Mouse (Mus musculus): ENCODE measurements around the gene Olfr78. TPM values are rescaled to one million over a fixed set of nuclear protein-coding genes. Genes with fewer than 3 reads are reported as not detected.

Gene Olfr78
- total RNA-seq (2021): under 1 TPM; 0.28 to 0.36 TPM

GRCm38 (mm10) chr7:102759266-102759665 is at the start of gene Olfr78, which contains the start of gene Olfr560:
Gene Olfr78, minus strand, starts transcription at chr7:102759471.
Gene Olfr560, minus strand, starts transcription at chr7:102759366.
- intact Hi-C loops (cut with DNase I): no loop called here
- no peak for DNase-seq

DNA sequence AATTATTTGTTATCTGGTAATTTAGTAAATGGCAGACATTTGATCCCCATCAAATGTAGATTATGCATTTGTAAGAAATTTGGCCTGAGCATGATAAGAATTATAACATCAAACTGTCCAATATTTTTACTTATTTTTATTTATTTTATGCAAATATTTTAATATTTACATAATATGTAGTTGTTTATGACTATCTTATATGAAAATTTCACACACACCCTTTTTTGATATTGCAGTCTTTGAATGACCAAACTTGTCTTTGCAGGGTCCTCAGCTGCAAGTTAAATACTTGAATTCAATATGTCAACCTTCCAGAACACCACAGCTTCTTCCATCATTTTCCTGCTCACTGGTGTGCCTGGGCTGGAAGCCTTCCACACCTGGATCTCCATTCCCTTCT is 43.9 kb upstream of the Olfr78 start, which contains the start of gene Olfr564:
Gene Olfr564 (plus strand): TSS at position 301 of the 400 bp plus-strand sequence.
- DNase-seq: no peak
- intact Hi-C loops (cut with DNase I): no loop called here

GRCm38 (mm10) chr7:102770921-102771320 is 11.7 kb upstream of the Olfr78 start, which contains the start of gene Olfr561:
Gene Olfr561, plus strand, starts transcription at chr7:102771221.
- no peak for DNase-seq
- intact Hi-C loops (cut with DNase I): no loop called here

DNA sequence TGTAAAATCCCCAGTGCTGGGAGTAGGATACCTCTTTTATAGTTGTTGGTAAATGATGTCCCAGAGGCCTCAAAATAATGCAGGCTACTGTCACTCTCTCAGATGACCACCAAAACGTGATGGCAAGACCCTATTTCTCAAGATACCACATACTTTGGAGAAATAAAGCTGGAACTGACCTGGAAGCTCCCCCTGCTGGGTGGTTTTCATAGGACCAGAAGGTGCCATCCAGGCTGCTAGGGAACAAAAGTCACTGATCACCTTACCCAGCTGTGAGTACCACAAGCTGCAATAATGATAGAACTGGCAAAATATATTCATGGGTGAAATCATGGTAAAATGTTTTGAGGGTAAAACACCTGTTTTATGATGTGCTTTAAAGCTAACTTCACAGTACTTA is 7.2 kb downstream of the Olfr78 start:
- DNase-seq: no peak
- intact Hi-C loops (cut with DNase I): no loop called here

DNA sequence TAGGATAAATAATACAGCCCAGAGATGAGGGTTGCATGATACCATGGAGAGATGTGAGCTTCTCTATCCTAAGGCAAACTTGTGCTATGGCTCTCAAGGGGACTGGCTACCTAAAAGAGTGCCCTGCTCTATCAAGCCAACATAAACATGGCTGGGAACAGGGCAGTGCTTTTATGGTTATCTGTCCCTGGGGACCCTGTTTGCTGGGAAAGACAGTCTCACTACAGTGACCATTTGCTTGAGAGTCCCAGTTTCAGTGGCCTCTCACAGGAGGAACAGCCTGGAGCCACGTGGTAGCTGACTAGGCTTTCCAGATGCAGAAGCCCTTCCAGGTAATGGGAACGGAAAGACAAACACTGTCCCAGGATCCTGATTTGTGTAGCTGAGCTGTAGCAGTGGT is 21.6 kb downstream of the Olfr78 start:
- intact Hi-C loops (cut with DNase I): no loop called here
- no peak for DNase-seq

- intact Hi-C loops (cut with DNase I): no loop called here
- no peak for DNase-seq
Observed at GRCm38 (mm10) chr7:102733793-102734192, 25.5 kb downstream of the Olfr78 start.

DNA sequence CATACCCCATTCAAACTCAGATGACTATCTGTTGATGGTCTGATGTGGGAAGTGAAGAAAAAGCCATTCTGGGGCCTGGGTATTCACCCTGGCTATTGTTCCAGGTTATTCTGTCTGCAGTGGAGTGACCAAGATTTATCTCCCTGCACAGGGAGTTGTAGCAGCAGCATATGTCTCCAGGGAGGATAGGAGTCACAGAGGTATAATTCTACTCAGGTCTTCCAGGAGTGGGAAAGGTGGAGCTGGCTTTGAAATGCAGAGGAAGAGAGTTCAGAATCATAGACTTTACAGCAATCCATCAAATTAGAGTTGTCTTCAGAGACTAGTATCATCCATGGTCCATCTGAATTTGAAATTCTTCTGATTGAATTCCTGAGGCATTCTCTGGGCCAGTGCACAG is 31.9 kb downstream of the Olfr78 start, which contains the start of gene Olfr559:
Gene Olfr559 (minus strand): TSS at position 101 of the 400 bp plus-strand sequence.
- no peak for DNase-seq
- intact Hi-C loops (cut with DNase I): no loop called here

DNA sequence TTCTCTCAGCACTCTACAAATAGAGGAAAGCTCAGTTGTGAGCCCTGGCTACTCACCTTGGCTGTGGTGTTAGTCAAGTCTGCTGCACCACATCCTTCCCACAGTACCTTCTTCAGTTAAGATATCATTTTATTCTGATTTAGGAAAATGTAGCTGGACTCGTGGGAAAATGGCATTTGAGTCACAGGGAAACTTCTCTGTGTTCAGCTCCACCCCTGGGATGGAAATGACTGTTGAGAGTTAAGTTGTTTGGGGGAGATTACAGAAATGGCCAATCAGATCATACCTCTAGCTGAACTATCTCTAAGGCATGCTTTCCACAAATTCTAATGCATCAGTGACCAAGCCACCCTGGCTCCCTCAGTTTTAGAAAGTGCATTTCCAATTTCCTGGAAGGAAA is 40.3 kb downstream of the Olfr78 start, which contains the start of gene Olfr33:
Gene Olfr33 (minus strand): TSS at position 101 of the 400 bp plus-strand sequence.
- no peak for DNase-seq

DNA sequence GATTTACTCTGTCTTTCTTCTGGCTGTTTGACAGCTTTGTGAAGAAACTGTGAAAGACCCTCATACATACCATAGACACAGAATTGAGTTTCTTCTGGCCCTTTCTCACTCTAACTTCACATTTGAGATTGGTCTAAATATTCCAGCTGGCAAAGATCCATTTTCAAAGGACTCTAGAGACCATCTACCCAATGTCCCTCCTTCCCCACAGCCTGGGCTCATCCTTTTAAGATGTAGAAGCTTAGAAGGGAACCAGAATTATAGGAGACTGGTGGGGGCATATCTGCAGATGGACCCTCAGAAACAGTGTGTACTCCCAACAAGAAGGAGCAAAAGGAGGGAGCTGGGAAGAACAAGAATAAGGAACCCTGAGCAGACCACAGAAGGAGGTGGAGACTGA is 57.4 kb downstream of the Olfr78 start, which contains the start of gene Olfr558:
Gene Olfr558 (plus strand): TSS at position 301 of the 400 bp plus-strand sequence.
- DNase-seq: no peak
- intact Hi-C loops (cut with DNase I): no loop called here

More for the DNA sequence above, 40.3 kb downstream of the Olfr78 start, which contains the start of gene Olfr33:
- intact Hi-C loops (cut with DNase I): no loop called here

- DNase-seq: peak; percentile 6
- intact Hi-C loops (cut with DNase I): loop anchor here (10.0 kb wide), 1 partner anchor 216 kb away; the partner anchor contains the start of gene Olfr571
Observed at GRCm38 (mm10) chr7:102698461-102698860, 60.8 kb downstream of the Olfr78 start.

GRCm38 (mm10) chr7:102695358-102696125 is 63.7 kb downstream of the Olfr78 start, which contains the start of gene Olfr557:
Gene Olfr557, plus strand, starts transcription at chr7:102695910.
- intact Hi-C loops (cut with DNase I): loop anchor here (10.0 kb wide), 1 partner anchor 219 kb away; the partner anchor contains the start of gene Olfr571
- DNase-seq: peak; percentile 12

Other genes with a start within 250 kb of the Olfr78 start
- not detected for gene Olfr547, start 224.7 kb downstream of the Olfr78 start, total RNA-seq (2021)
- gene Olfr548-ps1, start 218.6 kb downstream of the Olfr78 start, total RNA-seq (2021): not detected
- gene Olfr549, start 209.6 kb downstream of the Olfr78 start, total RNA-seq (2021): not detected
- gene Trim21, start 194.0 kb downstream of the Olfr78 start, total RNA-seq (2021): 1 to 10 TPM; 1.9 to 2.3 TPM
- under 1 TPM in 1 of 2 experiments, not detected in 1; 0.08 TPM for gene Olfr550, start 188.0 kb downstream of the Olfr78 start, total RNA-seq (2021)
- gene Olfr551, start 167.6 kb downstream of the Olfr78 start, total RNA-seq (2021): not detected
- gene Olfr552, start 161.7 kb downstream of the Olfr78 start, total RNA-seq (2021): not detected
- gene Olfr553, start 141.3 kb downstream of the Olfr78 start, total RNA-seq (2021): not detected
- not detected for gene Olfr554, start 121.0 kb downstream of the Olfr78 start, total RNA-seq (2021)
- not detected for gene Olfr555, start 100.6 kb downstream of the Olfr78 start, total RNA-seq (2021)
- gene Olfr556, start 94.6 kb downstream of the Olfr78 start, total RNA-seq (2021): not detected
- gene Trim68, start 72.1 kb downstream of the Olfr78 start, total RNA-seq (2021): 1 to 10 TPM; 5.9 to 6.1 TPM
- not detected for gene Olfr557, start 63.6 kb downstream of the Olfr78 start, total RNA-seq (2021)
- gene Olfr558, start 57.3 kb downstream of the Olfr78 start, total RNA-seq (2021): under 1 TPM; 0.12 to 0.14 TPM
- gene Olfr33, start 40.4 kb downstream of the Olfr78 start, total RNA-seq (2021): not detected
- gene Olfr559, start 32.0 kb downstream of the Olfr78 start, total RNA-seq (2021): not detected
- not detected for gene Olfr560, start 105 bp downstream of the Olfr78 start, total RNA-seq (2021)
- not detected for gene Olfr561, start 11.8 kb upstream of the Olfr78 start, total RNA-seq (2021)
- not detected for gene Olfr564, start 44.0 kb upstream of the Olfr78 start, total RNA-seq (2021)
- not detected for gene Olfr566, start 99.3 kb upstream of the Olfr78 start, total RNA-seq (2021)
- not detected for gene Olfr568, start 117.7 kb upstream of the Olfr78 start, total RNA-seq (2021)
- gene Olfr569, start 131.4 kb upstream of the Olfr78 start, total RNA-seq (2021): not detected
- gene Olfr570, start 135.1 kb upstream of the Olfr78 start, total RNA-seq (2021): not detected
- not detected for gene Olfr571, start 158.1 kb upstream of the Olfr78 start, total RNA-seq (2021)
- gene Olfr572, start 164.9 kb upstream of the Olfr78 start, total RNA-seq (2021): not detected
- not detected for gene Olfr573-ps1, start 183.1 kb upstream of the Olfr78 start, total RNA-seq (2021)
- not detected for gene Olfr574, start 189.0 kb upstream of the Olfr78 start, total RNA-seq (2021)
- gene Olfr575, start 199.3 kb upstream of the Olfr78 start, total RNA-seq (2021): not detected
- gene Olfr576, start 203.2 kb upstream of the Olfr78 start, total RNA-seq (2021): not detected
- not detected for gene Olfr577, start 216.5 kb upstream of the Olfr78 start, total RNA-seq (2021)
- not detected for gene Olfr578, start 229.9 kb upstream of the Olfr78 start, total RNA-seq (2021)